ENCODE assay signal across 31 mouse cellular contexts in genomic region chr2:49711693-49712092, GRCm38 (mm10).
DNase-seq lines count a peak whose midpoint lies in the region; ATAC-seq lines count a peak whose summit lies in the region.
"Had no signal": no experiment of that assay in that cellular context is flagged by ENCODE, and none has a peak within 500 bp of the region (broad histone marks: within the 10 kb centered on the region; RNA-seq: fewer than 3 reads in every experiment).

No protein-coding gene starts in this region.

- 82% methylated on average over 6 of the region's 6 CpGs for WGBS in forebrain, embryonic 15.5 days
- 76% methylated on average over 6 of the region's 6 CpGs for WGBS in forebrain, embryonic 16.5 days

- no peak for ATAC-seq in forebrain, embryonic 15.5 days (replicated peaks)
- no peak for ATAC-seq in forebrain, embryonic 16.5 days
- no peak for ATAC-seq in granulocyte monocyte progenitor cell, adult 5-6 weeks (replicated peaks; ENCODE audit: poor library complexity, severe bottlenecking)
- ATAC-seq: liver, postnatal 0 days; lung, postnatal 0 days had no signal

- H3K9ac ChIP-seq in forebrain, embryonic 15.5 days (replicated peaks), result no peak overlapping the region
- H3K9ac ChIP-seq in forebrain, embryonic 16.5 days (replicated peaks; ENCODE audit: low read depth, low read length), result no peak overlapping the region
- H3K9ac ChIP-seq: heart, embryonic 13.5 days; hindbrain, embryonic 15.5 days; limb, embryonic 12.5 days; liver, postnatal 0 days; midbrain, embryonic 12.5 days; neural tube, embryonic 15.5 days had no signal

- DNase-seq in left cerebral cortex, postnatal 14 days (ENCODE audit: low spot score in 2 of 2), result peak; percentile 39 to 69
- no peak for DNase-seq in left cerebral cortex, postnatal 4 days
- DNase-seq in right cerebral cortex, postnatal 25 days, result peak; percentile 44
- no peak for DNase-seq in right cerebral cortex, postnatal 10 days (ENCODE audit: low spot score in 2 of 2)
- DNase-seq in telencephalon, adult 2 months (ENCODE audit: low read depth, low spot score), result peak; percentile 81
- DNase-seq: adrenal gland, postnatal 36 days; B cell, adult 2 months; cerebellum, adult 11 months; gastrocnemius, postnatal 10 days; heart, adult 18-20 months; heart, postnatal 14 days; kidney, adult 8-10 months; kidney, postnatal 10 days; liver, postnatal 0 days; right cerebral cortex, postnatal 14 days; spleen, adult 18-20 months; thymus, postnatal 14 days had no signal

- H3K27me3 ChIP-seq in forebrain, embryonic 15.5 days, result no peaks in the 10 kb centered on the region
- no peaks in the 10 kb centered on the region for H3K27me3 ChIP-seq in forebrain, embryonic 16.5 days (replicated peaks; ENCODE audit: control insufficient read depth, insufficient read depth, low read length)
- H3K27me3 ChIP-seq: CH12.LX; heart, embryonic 13.5 days; hindbrain, embryonic 15.5 days; limb, embryonic 12.5 days; midbrain, embryonic 12.5 days; neural tube, embryonic 15.5 days; Patski had no signal

- no peak overlapping the region for H3K4me3 ChIP-seq in forebrain, embryonic 15.5 days
- H3K4me3 ChIP-seq in forebrain, embryonic 16.5 days (replicated peaks; ENCODE audit: low read length), result no peak overlapping the region
- H3K4me3 ChIP-seq: erythroblast, embryonic 14.5 days; heart, embryonic 13.5 days; hindbrain, embryonic 15.5 days; limb, embryonic 12.5 days; midbrain, embryonic 12.5 days; neural tube, embryonic 15.5 days had no signal

- no peaks in the 10 kb centered on the region for H3K4me1 ChIP-seq in forebrain, embryonic 15.5 days
- no peaks in the 10 kb centered on the region for H3K4me1 ChIP-seq in forebrain, embryonic 16.5 days (replicated peaks; ENCODE audit: control insufficient read depth, insufficient read depth, low read length)
- H3K4me1 ChIP-seq: heart, embryonic 13.5 days had no signal

- H3K27ac ChIP-seq in forebrain, embryonic 15.5 days (replicated peaks), result 0 out of 2 replicates have a peak overlapping the region, but pooled peaks have one; percentile 17
- no peak overlapping the region for H3K27ac ChIP-seq in forebrain, embryonic 16.5 days (ENCODE audit: low read length)
- H3K27ac ChIP-seq: heart, embryonic 13.5 days; hindbrain, embryonic 15.5 days; limb, embryonic 12.5 days; midbrain, embryonic 12.5 days; neural tube, embryonic 15.5 days had no signal

- no peak overlapping the region for H3K4me2 ChIP-seq in forebrain, embryonic 15.5 days (replicated peaks)
- no peak overlapping the region for H3K4me2 ChIP-seq in forebrain, embryonic 16.5 days (ENCODE audit: low read length)
- H3K4me2 ChIP-seq: heart, embryonic 13.5 days; hindbrain, embryonic 15.5 days; limb, embryonic 12.5 days; liver, embryonic 11.5 days; midbrain, embryonic 12.5 days; neural tube, embryonic 15.5 days had no signal

- intact Hi-C loops in left cerebral cortex, postnatal 14 days (cut with DNase I), result loop anchor here (5.0 kb wide), 2 partner anchors 69 to 89 kb away; no protein-coding TSS in a partner anchor
- intact Hi-C loops in left cerebral cortex, postnatal 4 days (cut with DNase I), result no loop called here

- peaks cover 35% of the 10 kb centered on the region for H3K36me3 ChIP-seq in forebrain, embryonic 15.5 days
- H3K36me3 ChIP-seq in forebrain, embryonic 16.5 days (ENCODE audit: control insufficient read depth, insufficient read depth), result peaks cover 12% of the 10 kb centered on the region; the same call in 1 of the 2 replicates
- H3K36me3 ChIP-seq: G1E; heart, embryonic 13.5 days had no signal

- no peaks in the 10 kb centered on the region for H3K9me3 ChIP-seq in forebrain, embryonic 15.5 days
- H3K9me3 ChIP-seq in forebrain, embryonic 16.5 days (ENCODE audit: control insufficient read depth, low read length), result no peaks in the 10 kb centered on the region
- H3K9me3 ChIP-seq: G1E; heart, embryonic 13.5 days; hindbrain, embryonic 15.5 days; limb, embryonic 12.5 days; midbrain, embryonic 12.5 days; neural tube, embryonic 15.5 days had no signal

Comparison
In these comparisons a context has a peak if more than half of its experiments do, and no peak if none do; other contexts are left out.
1. DNase-seq: peak in left cerebral cortex, postnatal 14 days (2 of 2), right cerebral cortex, postnatal 25 days (single experiment) and telencephalon, adult 2 months (single experiment); none in left cerebral cortex, postnatal 4 days (single experiment) and right cerebral cortex, postnatal 10 days (0 of 2).